Mouse (Mus musculus) small intestine, adult 2 months (tissue): ENCODE measurements around the gene Wdr24. TPM values are rescaled to one million over a fixed set of nuclear protein-coding genes. Genes with fewer than 3 reads are reported as not detected.
"Not testable (repeated sequence)": the region's sequence is repeated elsewhere in the genome, so short reads cannot be mapped to it uniquely, and the experiment has no call there.

ENCODE experiments used
- H3K27ac ChIP-seq: fragments of 200-500 bp; 2 replicates; pipeline ENCODE4 v1.5.1; 2012; ENCODE audit warnings: low read depth, low read length, control low read depth, inconsistent platforms; ENCODE audit not compliant: insufficient read depth
- H3K27me3 ChIP-seq: fragments of 200-500 bp; 2 replicates; pipeline ENCODE4 v1.6.1; 2012; ENCODE audit warnings: mild to moderate bottlenecking, moderate library complexity, low read length, inconsistent platforms; ENCODE audit not compliant: control insufficient read depth, insufficient read depth
- H3K36me3 ChIP-seq: fragments of 200-500 bp; 2 replicates; pipeline ENCODE4 v1.6.1; 2012; ENCODE audit warnings: mild to moderate bottlenecking, low read length, control low read depth, inconsistent platforms; ENCODE audit not compliant: control insufficient read depth, insufficient read depth
- H3K4me1 ChIP-seq: fragments of 200-500 bp; 2 replicates; pipeline ENCODE4 v1.6.1; 2012; ENCODE audit warnings: low read length, inconsistent platforms, mixed read lengths; ENCODE audit not compliant: control insufficient read depth, insufficient read depth, insufficient read length
- H3K4me3 ChIP-seq: fragments of 200-500 bp; 2 replicates; pipeline ENCODE4 v1.5.1; 2012; ENCODE audit warnings: low read depth, mild to moderate bottlenecking, control low read depth, inconsistent platforms, low read length, moderate library complexity
- CTCF ChIP-seq: fragments of 200-500 bp; IDR thresholded peaks from 2 replicates; pipeline ENCODE4 v1.5.1; 2012; ENCODE audit warnings: low read depth, mild to moderate bottlenecking, control low read depth, inconsistent platforms, low read length, moderate library complexity, mixed read lengths; ENCODE audit not compliant: insufficient replicate concordance, insufficient read length; ENCODE audit errors: extremely low read depth
- POLR2A ChIP-seq: fragments of 200-500 bp; IDR thresholded peaks from 2 replicates; pipeline ENCODE4 v1.6.1; 2012; ENCODE audit warnings: low read depth, mild to moderate bottlenecking, control low read depth, inconsistent platforms, low read length, moderate library complexity
- WGBS: fragments of 180-500 bp; shearing (Covaris S2); methylation state at CpG from one replicate; pipeline ENCODE4 v1.1.7; 2018; 5-methylcytosine and 5-hydroxymethylcytosine counted together
- polyA plus RNA-seq: library from polyadenylated mRNA; depleted of rRNA; stranded (reverse); fragments of >200 nt; gene quantifications from 2 replicates; pipeline ENCODE4 v1.2.3, GENCODE M21; 2012

Gene Wdr24
- polyA plus RNA-seq, 1 experiment, result 40.0 TPM

GRCm38 (mm10) chr17:25869954-25870353 is 46.5 kb downstream of the Wdr24 start:
- Histone ChIP-seq H3K27me3 (no peaks in the 10 kb centered on the region), H3K4me3 (no peak overlapping the region), H3K36me3 (no peaks in the 10 kb centered on the region), H3K27ac (no peak overlapping the region), H3K4me1 (peaks cover 20% of the 10 kb centered on the region)
- WGBS, result 90% methylated on average over 2 of the region's 2 CpGs
- TF ChIP-seq CTCF, result no peak
- TF ChIP-seq POLR2A, result no peak

- not testable (repeated sequence) for H3K27ac ChIP-seq, H3K4me3 ChIP-seq, H3K36me3 ChIP-seq, H3K27me3 ChIP-seq
- H3K4me1 ChIP-seq, result peaks cover 18% of the 10 kb centered on the region
Observed at GRCm38 (mm10) chr17:25871566-25871965, 48.1 kb downstream of the Wdr24 start.

- no peaks in the 10 kb centered on the region for H3K27me3 ChIP-seq
- H3K36me3 ChIP-seq, result peaks cover under 1% of the 10 kb centered on the region; the same call in 1 of the 2 replicates
- H3K4me3 ChIP-seq, result no peak overlapping the region
- 93% methylated on average over 3 of the region's 3 CpGs for WGBS
- H3K27ac ChIP-seq, result no peak overlapping the region
- no peak for TF ChIP-seq CTCF
- no peak for TF ChIP-seq POLR2A
- peaks cover 15% of the 10 kb centered on the region for H3K4me1 ChIP-seq
Observed at GRCm38 (mm10) chr17:25872676-25873075, 49.2 kb downstream of the Wdr24 start.

- no peak overlapping the region for H3K4me3 ChIP-seq
- peaks cover 13% of the 10 kb centered on the region for H3K4me1 ChIP-seq
- no peaks in the 10 kb centered on the region for H3K27me3 ChIP-seq
- WGBS, result 82% methylated on average over 11 of the region's 11 CpGs
- TF ChIP-seq CTCF (no peak), POLR2A (no peak)
- peaks cover 6% of the 10 kb centered on the region; the same call in 1 of the 2 replicates for H3K36me3 ChIP-seq
- H3K27ac ChIP-seq, result no peak overlapping the region
Observed at GRCm38 (mm10) chr17:25873405-25874147, 50.1 kb downstream of the Wdr24 start.

GRCm38 (mm10) chr17:25874148-25874720 is 50.8 kb downstream of the Wdr24 start:
- Histone ChIP-seq H3K4me1 (peaks cover 10% of the 10 kb centered on the region), H3K4me3 (peak overlapping the region; percentile 78), H3K36me3 (peaks cover 7% of the 10 kb centered on the region; the same call in 1 of the 2 replicates), H3K27me3 (no peaks in the 10 kb centered on the region), H3K27ac (no peak overlapping the region; the same call in 1 of the 2 replicates)
- 9% methylated on average over 14 of the region's 14 CpGs for WGBS
- no peak for TF ChIP-seq POLR2A
- TF ChIP-seq CTCF, result no peak

GRCm38 (mm10) chr17:25874721-25875170 is 51.3 kb downstream of the Wdr24 start, which contains the start of gene Mettl26:
Gene Mettl26, plus strand, starts transcription at chr17:25875074.
- under 1% methylated on average over 25 of the region's 25 CpGs for WGBS
- peaks cover 10% of the 10 kb centered on the region for H3K4me1 ChIP-seq

GRCm38 (mm10) chr17:25875171-25876136 is 52.0 kb downstream of the Wdr24 start:
- peaks cover 10% of the 10 kb centered on the region for H3K4me1 ChIP-seq
- H3K4me3 ChIP-seq, result peak overlapping the region; percentile 78
- WGBS, result under 1% methylated on average over 59 of the region's 59 CpGs
- peak overlapping the region; percentile 71 for H3K27ac ChIP-seq
- H3K36me3 ChIP-seq, result peaks cover 8% of the 10 kb centered on the region; the same call in 1 of the 2 replicates
- H3K27me3 ChIP-seq, result no peaks in the 10 kb centered on the region
- TF ChIP-seq CTCF, result no peak
- TF ChIP-seq POLR2A, result peak; percentile 82; the same call in 1 of the 2 replicates

More at GRCm38 (mm10) chr17:25874721-25875170, 51.3 kb downstream of the Wdr24 start, which contains the start of gene Mettl26:
- Histone ChIP-seq H3K36me3 (peaks cover 8% of the 10 kb centered on the region; the same call in 1 of the 2 replicates), H3K4me3 (peak within 1 kb of the TSS; percentile 78), H3K27ac (peak within 1 kb of the TSS; percentile 71), H3K27me3 (no peaks in the 10 kb centered on the region)
- TF ChIP-seq POLR2A, result no peak
- TF ChIP-seq CTCF, result no peak
